Mouse (Mus musculus): ENCODE results near the gene Nbas. TPM values are rescaled to one million over a fixed set of nuclear protein-coding genes. Genes with fewer than 3 reads are reported as not detected.
A peak's percentile ranks its signal among the peaks of the same experiment; 100 is the strongest.

Nbas gene
- total RNA-seq, 2 experiments from 2014 or later = 34.3 to 36.8 TPM

- DNase-seq (ENCODE audit: low spot score in 2 of 2) = peak in 1 of 2 experiments; percentile 30
Observed at GRCm38 (mm10) chr12:13382046-13382445, 113.1 kb downstream of the Nbas start.

DNA sequence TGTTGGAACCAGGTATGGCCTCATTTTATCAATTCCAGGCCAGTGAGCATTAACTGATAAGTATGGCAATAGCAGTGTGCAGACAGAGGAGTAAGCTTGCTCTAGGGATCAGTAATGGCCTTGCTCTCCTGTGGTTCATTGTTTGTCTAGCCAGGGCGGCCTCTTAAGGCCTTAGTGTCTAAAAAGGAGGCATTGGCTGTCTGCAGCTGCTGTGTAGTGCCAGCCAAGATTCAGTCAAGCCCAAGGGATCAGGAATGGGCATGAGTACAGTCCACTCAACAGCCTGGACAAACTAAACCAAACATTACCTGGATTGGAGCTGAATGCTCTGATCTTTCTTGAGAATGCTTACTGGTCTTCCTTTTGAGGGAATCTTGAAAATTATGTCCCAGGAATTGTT is 120.7 kb downstream of the Nbas start:
- DNase-seq (ENCODE audit: low spot score in 2 of 2) = no peak

DNA sequence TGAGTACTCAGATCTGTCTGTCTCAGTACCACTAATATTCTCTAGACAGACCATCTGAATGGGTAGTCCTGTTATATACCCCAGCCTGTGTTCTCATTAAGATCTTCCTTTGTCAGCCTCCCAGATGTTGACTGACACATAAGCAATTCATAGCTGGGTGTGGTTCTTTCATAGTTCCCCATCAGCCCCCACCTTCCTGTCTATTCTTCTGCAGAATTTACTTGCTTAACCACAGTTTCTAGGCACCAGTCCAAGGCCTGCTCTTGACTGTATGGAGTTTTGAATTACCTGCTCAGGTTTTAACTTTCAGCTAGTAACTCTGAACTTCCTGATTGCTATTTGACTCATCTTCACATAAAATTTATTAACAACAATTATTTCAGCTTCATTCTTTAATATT is 141.3 kb downstream of the Nbas start:
- no peak for DNase-seq (ENCODE audit: low spot score in 2 of 2)

- no peak for DNase-seq (ENCODE audit: low spot score in 2 of 2)
Observed at GRCm38 (mm10) chr12:13418651-13419050, 149.7 kb downstream of the Nbas start.

GRCm38 (mm10) chr12:13430219-13430618 is 161.3 kb downstream of the Nbas start:
- DNase-seq (ENCODE audit: low spot score in 2 of 2) = no peak

- no peak for DNase-seq (ENCODE audit: low spot score in 2 of 2)
Observed at GRCm38 (mm10) chr12:13444653-13445431, 175.9 kb downstream of the Nbas start.

GRCm38 (mm10) chr12:13445486-13446065 is 176.6 kb downstream of the Nbas start:
- DNase-seq (ENCODE audit: low spot score in 2 of 2) = no peak

DNA sequence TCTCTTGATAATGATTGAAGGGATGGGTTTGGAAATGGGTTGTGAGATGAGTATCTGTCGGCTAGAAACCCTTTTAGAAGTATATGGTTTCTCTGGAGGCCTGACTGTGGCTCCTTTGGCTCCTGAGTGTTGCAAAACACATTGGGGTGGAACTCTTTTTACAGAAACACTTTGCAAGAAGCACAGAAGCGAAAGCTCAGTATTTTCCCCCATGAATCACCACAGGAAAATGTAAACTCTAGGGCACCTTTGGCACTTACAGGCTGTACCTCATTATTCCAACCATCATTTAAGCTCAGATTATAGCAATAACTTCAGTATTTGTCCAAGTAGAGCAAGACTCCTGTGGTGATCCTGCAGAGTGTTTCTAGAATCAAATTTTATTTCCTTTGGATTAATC is 180.0 kb downstream of the Nbas start:
- DNase-seq (ENCODE audit: low spot score in 2 of 2) = no peak

- DNase-seq (ENCODE audit: low spot score in 2 of 2) = no peak
Observed at GRCm38 (mm10) chr12:13452050-13452449, 183.1 kb downstream of the Nbas start.

- DNase-seq (ENCODE audit: low spot score in 2 of 2) = no peak
Observed at GRCm38 (mm10) chr12:13460223-13460853, 191.4 kb downstream of the Nbas start.

DNA sequence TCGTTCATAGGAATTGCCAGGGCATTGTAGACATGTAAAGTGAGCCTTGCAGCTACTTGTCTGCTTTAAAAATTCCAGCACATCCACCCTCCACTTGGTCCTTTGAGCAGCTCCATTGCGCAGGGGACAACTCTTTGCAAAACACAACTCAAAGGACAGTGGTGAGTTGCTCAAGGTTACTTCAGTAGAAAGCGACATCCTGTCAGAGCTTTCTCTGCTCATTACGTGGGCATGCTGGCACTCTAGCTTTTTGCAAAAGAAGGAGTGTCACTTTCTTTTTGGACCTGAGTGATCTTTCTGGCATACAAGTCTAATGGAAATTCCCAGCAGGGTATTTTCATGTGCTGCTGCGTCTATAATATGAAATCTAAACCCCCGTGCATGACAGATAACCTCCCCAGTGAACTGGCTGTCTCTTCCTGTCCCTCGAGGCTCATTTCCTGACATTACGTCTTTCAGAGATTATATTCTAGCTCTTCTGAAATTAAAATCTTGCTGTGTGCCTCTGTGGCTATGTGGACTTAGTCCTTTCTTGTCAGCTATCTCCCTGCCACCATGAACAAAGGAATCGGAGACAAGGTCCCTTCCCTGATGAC is 192.7 kb downstream of the Nbas start:
- no peak for DNase-seq (ENCODE audit: low spot score in 2 of 2)

DNA sequence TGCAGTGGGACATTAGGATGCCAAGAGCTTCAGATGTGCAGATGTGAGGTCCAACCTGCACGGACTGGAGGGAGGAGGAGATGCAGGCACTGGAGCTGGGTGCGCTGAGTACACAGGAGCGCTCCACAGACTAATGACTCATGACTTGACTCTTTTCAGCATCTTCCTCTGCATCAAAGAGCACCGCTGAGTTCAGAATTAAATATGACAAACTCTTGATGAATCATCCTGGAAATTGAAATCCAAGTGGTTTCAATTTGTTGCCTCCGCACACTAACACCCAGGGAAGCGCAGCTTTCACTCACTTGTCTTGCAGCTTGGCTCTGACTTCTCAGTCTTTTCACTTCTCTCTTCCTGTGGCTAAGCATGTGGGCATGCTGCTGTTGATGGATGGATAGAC is 193.5 kb downstream of the Nbas start:
- DNase-seq (ENCODE audit: low spot score in 2 of 2) = peak; percentile 32 to 43

DNA sequence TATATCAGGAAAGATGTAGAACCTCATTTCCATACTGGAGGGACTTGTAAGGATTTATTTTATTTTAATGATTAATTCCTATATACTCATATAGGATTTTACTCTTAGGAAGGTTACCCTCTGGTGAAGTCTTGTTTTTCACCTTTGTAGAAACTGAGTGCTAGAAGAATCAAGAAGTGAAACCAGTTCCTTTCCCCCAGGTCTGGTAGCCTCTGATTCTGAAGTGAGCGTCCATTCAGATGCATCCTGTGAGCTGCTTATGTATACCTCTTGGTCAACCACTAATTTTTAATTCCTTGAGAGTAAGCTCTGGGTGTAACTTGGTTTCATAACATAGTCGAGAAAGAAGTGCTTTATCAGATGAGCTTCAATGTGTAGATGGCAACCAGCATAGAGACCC is 196.6 kb downstream of the Nbas start:
- no peak for DNase-seq (ENCODE audit: low spot score in 2 of 2)

GRCm38 (mm10) chr12:13474881-13475280 is 205.9 kb downstream of the Nbas start:
- DNase-seq (ENCODE audit: low spot score in 2 of 2) = no peak

DNA sequence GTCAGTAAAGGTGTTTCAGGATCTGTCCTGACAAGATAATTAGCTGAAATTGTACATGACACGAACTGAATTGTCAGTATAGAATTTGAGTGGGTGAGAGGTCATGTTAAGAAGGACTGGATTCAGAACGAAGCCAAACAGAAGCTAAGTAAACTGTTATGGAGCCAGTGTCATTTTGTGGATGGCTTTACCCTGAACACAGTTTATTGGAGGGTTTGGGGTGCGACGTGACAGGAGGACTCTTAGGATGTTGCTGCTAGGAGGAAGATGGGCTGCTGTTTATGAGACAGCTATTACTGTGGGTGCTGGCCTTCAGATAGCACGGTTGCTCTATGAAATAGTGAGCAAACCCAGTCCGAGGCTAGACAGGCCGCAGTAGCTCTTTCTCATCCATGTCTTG is 210.2 kb downstream of the Nbas start:
- no peak for DNase-seq (ENCODE audit: low spot score in 2 of 2)

- peak in 1 of 2 experiments; percentile 44 for DNase-seq (ENCODE audit: low spot score in 2 of 2)
Observed at GRCm38 (mm10) chr12:13486278-13486677, 217.3 kb downstream of the Nbas start.

DNA sequence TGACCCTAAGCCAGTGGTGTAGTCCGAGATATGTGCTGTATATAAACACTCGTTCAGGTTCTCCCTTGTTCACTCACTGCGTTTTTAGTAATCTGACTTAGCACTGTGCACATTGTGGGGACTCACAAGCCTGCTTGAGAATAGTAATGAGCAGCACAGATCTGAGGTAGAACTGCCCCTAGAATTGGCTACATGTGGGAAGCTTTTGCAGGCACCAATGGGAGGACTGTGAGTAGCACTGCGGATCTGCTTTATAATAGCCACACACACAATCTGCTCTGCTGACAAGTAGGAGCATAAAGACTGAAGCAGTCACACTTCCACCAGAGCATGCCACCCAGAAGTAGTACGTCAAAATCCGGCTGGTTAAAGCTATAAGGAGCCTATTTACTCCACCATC is 228.3 kb downstream of the Nbas start:
- no peak for DNase-seq (ENCODE audit: low spot score in 2 of 2)

GRCm38 (mm10) chr12:13499237-13499889 is 230.4 kb downstream of the Nbas start:
- DNase-seq (ENCODE audit: low spot score in 2 of 2) = peak in 1 of 2 experiments; percentile 27

GRCm38 (mm10) chr12:13500191-13500590 is 231.3 kb downstream of the Nbas start:
- DNase-seq (ENCODE audit: low spot score in 2 of 2) = peak; percentile 20 to 65

GRCm38 (mm10) chr12:13504771-13505444 is 236.0 kb downstream of the Nbas start:
- no peak for DNase-seq (ENCODE audit: low spot score in 2 of 2)

GRCm38 (mm10) chr12:13518082-13518481 is 249.1 kb downstream of the Nbas start:
- DNase-seq (ENCODE audit: low spot score in 2 of 2) = no peak
